Mouse (Mus musculus) testis, adult 10 weeks (tissue): Measurements from ENCODE around the gene Srd5a3. TPM values are rescaled to one million over a fixed set of nuclear protein-coding genes. Genes with fewer than 3 reads are reported as not detected.

Experiments
- polyA plus RNA-seq: library from polyadenylated mRNA; stranded (reverse); fragments of 350-450 nt; fragmentation: Illumina TruSeq; extraction: RNeasy Lipid Tissue Mini Kit (QIAGEN cat#74804); gene quantifications from one replicate; pipeline ENCODE4 v1.2.3, GENCODE M21; 2014; ENCODE audit warnings: low read depth, low replicate concordance

The Srd5a3 gene
- 5.3 TPM for polyA plus RNA-seq

DNA sequence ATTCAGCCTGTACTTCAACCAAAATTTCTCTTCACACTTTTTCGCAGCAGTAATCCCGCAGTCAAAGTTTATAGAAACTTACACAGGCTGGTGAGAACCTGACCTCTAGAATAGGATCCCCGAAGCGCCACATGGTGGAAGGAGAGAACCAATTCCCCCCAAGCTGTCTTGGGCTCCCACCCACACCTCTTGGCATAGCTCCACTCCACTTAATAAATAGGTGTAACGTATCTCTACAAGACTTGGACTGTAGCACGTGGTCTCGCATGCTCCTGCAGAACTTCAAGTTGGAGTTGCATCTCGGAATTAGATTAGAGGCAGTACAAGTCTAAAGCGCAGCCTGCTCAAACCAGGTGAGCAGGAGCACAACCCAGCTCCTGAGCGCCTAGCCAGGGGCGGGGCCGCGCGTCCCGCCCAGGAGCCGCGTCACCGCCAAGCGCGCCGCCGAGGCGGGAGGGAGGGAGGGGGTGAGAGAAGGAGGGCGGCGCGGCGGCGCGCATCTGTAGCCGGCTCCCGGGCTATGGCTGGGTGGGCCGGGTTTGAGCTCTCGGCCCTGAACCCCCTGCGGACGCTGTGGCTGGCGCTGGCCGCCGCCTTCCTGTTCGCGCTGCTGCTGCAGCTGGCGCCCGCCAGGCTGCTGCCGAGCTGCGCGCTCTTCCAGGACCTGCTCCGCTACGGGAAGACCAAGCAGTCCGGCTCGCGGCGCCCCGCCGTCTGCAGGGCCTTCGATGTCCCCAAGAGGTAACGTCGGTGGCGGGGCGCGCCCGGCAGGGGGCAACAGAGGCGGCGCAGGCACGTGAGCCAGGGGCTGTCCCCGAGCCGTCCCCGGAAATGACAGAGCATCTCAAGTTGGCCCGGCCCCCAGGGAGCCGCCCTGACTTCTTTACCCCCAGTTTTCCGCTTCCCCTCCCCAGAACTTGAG lies at the start of gene Srd5a3:
Gene Srd5a3, plus strand, starts transcription at position 464 of the 922 bp plus-strand sequence.

GRCm38 (mm10) chr5:76183750-76184261 lies 43.7 kb downstream of the Srd5a3 start, which contains the start of gene Tmem165:
Gene Tmem165, plus strand, starts transcription at chr5:76183880.

Other genes starting within 250 kb of the Srd5a3 start
- gene Kdr, start 161.8 kb upstream of the Srd5a3 start, polyA plus RNA-seq, result 2.4 TPM
- 65.6 TPM for gene Tmem165, start 43.6 kb downstream of the Srd5a3 start, polyA plus RNA-seq
- 36.7 TPM for gene Clock, start 164.5 kb downstream of the Srd5a3 start, polyA plus RNA-seq
- gene Pdcl2, start 190.9 kb downstream of the Srd5a3 start, polyA plus RNA-seq, result 2,703 TPM
- not detected for gene Nmu, start 223.5 kb downstream of the Srd5a3 start, polyA plus RNA-seq